Mouse (Mus musculus): ENCODE measurements around the gene Tmem104. TPM values are rescaled to one million over a fixed set of nuclear protein-coding genes. Genes with fewer than 3 reads are reported as not detected.

Tmem104 gene
- polyA plus RNA-seq, 1 experiment from 2014 or later = 13.4 TPM

- Histone ChIP-seq H3K4me2 (replicated peaks) (no peak overlapping the region), H3K36me3 (peaks cover 41% of the 10 kb centered on the region), H3K9me3 (no peaks in the 10 kb centered on the region), H3K4me1 (peaks cover 9% of the 10 kb centered on the region; the same call in 1 of the 2 replicates), H3K9ac (no peak overlapping the region), H3K27ac (peak overlapping the region; percentile 46; the same call in 1 of the 2 replicates), H3K4me3 (no peak overlapping the region), H3K27me3 (peaks cover 3% of the 10 kb centered on the region; the same call in 1 of the 2 replicates)
- WGBS = 76% methylated on average over 25 of the region's 25 CpGs
- no peak for ATAC-seq (ENCODE audit: insufficient number of reproducible peaks, insufficient read depth, low FRiP score, low TSS enrichment)
These were observed 21.8 kb downstream of the Tmem104 start for GRCm38 (mm10) chr11:115208776-115209732.

GRCm38 (mm10) chr11:115209958-115210357, 22.7 kb downstream of the Tmem104 start:
- no peak overlapping the region for H3K4me3 ChIP-seq
- ATAC-seq (ENCODE audit: insufficient number of reproducible peaks, insufficient read depth, low FRiP score, low TSS enrichment) = no peak
- H3K9me3 ChIP-seq = no peaks in the 10 kb centered on the region
- H3K27me3 ChIP-seq = peaks cover 3% of the 10 kb centered on the region; the same call in 1 of the 2 replicates
- no peak overlapping the region for H3K4me2 ChIP-seq (replicated peaks)
- H3K27ac ChIP-seq = peak overlapping the region; percentile 46; the same call in 1 of the 2 replicates
- H3K36me3 ChIP-seq = peaks cover 36% of the 10 kb centered on the region
- WGBS = 72% methylated on average over 7 of the region's 7 CpGs
- no peak overlapping the region for H3K9ac ChIP-seq
- H3K4me1 ChIP-seq = peaks cover 9% of the 10 kb centered on the region; the same call in 1 of the 2 replicates

- ATAC-seq (ENCODE audit: insufficient number of reproducible peaks, insufficient read depth, low FRiP score, low TSS enrichment) = no peak
- H3K4me2 ChIP-seq (replicated peaks) = no peak overlapping the region
- H3K27me3 ChIP-seq = peaks cover 3% of the 10 kb centered on the region; the same call in 1 of the 2 replicates
- H3K27ac ChIP-seq = no peak overlapping the region
- H3K4me3 ChIP-seq = no peak overlapping the region
- peaks cover 9% of the 10 kb centered on the region for H3K4me1 ChIP-seq
- H3K9ac ChIP-seq = no peak overlapping the region
- H3K36me3 ChIP-seq = peaks cover 15% of the 10 kb centered on the region; the same call in 1 of the 2 replicates
- 44% methylated on average over 13 of the region's 13 CpGs for WGBS
- 0 out of 2 replicates have a peak, but pooled peaks cover 3% of the 10 kb centered on the region for H3K9me3 ChIP-seq
These were observed 24.8 kb downstream of the Tmem104 start for GRCm38 (mm10) chr11:115212116-115212515.

GRCm38 (mm10) chr11:115215123-115215522, 27.8 kb downstream of the Tmem104 start:
- Histone ChIP-seq H3K9ac (no peak overlapping the region), H3K4me3 (no peak overlapping the region), H3K27me3 (0 out of 2 replicates have a peak, but pooled peaks cover 3% of the 10 kb centered on the region), H3K27ac (no peak overlapping the region), H3K4me1 (peaks cover 30% of the 10 kb centered on the region), H3K4me2 (replicated peaks) (no peak overlapping the region), H3K9me3 (0 out of 2 replicates have a peak, but pooled peaks cover 3% of the 10 kb centered on the region), H3K36me3 (no peaks in the 10 kb centered on the region)
- WGBS = 32% methylated on average over 5 of the region's 5 CpGs
- ATAC-seq (ENCODE audit: insufficient number of reproducible peaks, insufficient read depth, low FRiP score, low TSS enrichment) = no peak

GRCm38 (mm10) chr11:115217439-115218410, 30.4 kb downstream of the Tmem104 start:
- Histone ChIP-seq H3K4me2 (replicated peaks) (no peak overlapping the region), H3K9ac (no peak overlapping the region), H3K4me1 (peaks cover 35% of the 10 kb centered on the region), H3K27me3 (0 out of 2 replicates have a peak, but pooled peaks cover 3% of the 10 kb centered on the region), H3K9me3 (0 out of 2 replicates have a peak, but pooled peaks cover 3% of the 10 kb centered on the region), H3K27ac (peak overlapping the region; percentile 6; the same call in 1 of the 2 replicates), H3K36me3 (no peaks in the 10 kb centered on the region), H3K4me3 (no peak overlapping the region)
- no peak for ATAC-seq (ENCODE audit: insufficient number of reproducible peaks, insufficient read depth, low FRiP score, low TSS enrichment)
- 52% methylated on average over 18 of the region's 18 CpGs for WGBS

- Histone ChIP-seq H3K9ac (no peak overlapping the region), H3K4me3 (no peak overlapping the region), H3K4me2 (replicated peaks) (no peak overlapping the region), H3K27ac (no peak overlapping the region), H3K9me3 (0 out of 2 replicates have a peak, but pooled peaks cover 3% of the 10 kb centered on the region), H3K27me3 (no peaks in the 10 kb centered on the region), H3K4me1 (peaks cover 45% of the 10 kb centered on the region), H3K36me3 (no peaks in the 10 kb centered on the region)
- ATAC-seq (ENCODE audit: insufficient number of reproducible peaks, insufficient read depth, low FRiP score, low TSS enrichment) = no peak
- WGBS = 53% methylated on average over 9 of the region's 9 CpGs
These were observed 32.0 kb downstream of the Tmem104 start for GRCm38 (mm10) chr11:115219263-115219662.

GRCm38 (mm10) chr11:115219685-115220084, 32.4 kb downstream of the Tmem104 start:
- Histone ChIP-seq H3K4me1 (peaks cover 49% of the 10 kb centered on the region), H3K27me3 (no peaks in the 10 kb centered on the region), H3K4me3 (no peak overlapping the region), H3K36me3 (no peaks in the 10 kb centered on the region), H3K4me2 (replicated peaks) (no peak overlapping the region), H3K9me3 (0 out of 2 replicates have a peak, but pooled peaks cover 3% of the 10 kb centered on the region), H3K9ac (no peak overlapping the region), H3K27ac (no peak overlapping the region)
- 88% methylated on average over 10 of the region's 10 CpGs for WGBS
- no peak for ATAC-seq (ENCODE audit: insufficient number of reproducible peaks, insufficient read depth, low FRiP score, low TSS enrichment)

- Histone ChIP-seq H3K4me2 (replicated peaks) (no peak overlapping the region), H3K27ac (0 out of 2 replicates have a peak overlapping the region, but pooled peaks have one; percentile 6), H3K9ac (no peak overlapping the region), H3K4me3 (no peak overlapping the region), H3K4me1 (peaks cover 70% of the 10 kb centered on the region), H3K27me3 (no peaks in the 10 kb centered on the region), H3K36me3 (no peaks in the 10 kb centered on the region), H3K9me3 (no peaks in the 10 kb centered on the region)
- ATAC-seq (ENCODE audit: insufficient number of reproducible peaks, insufficient read depth, low FRiP score, low TSS enrichment) = no peak
- 37% methylated on average over 12 of the region's 12 CpGs for WGBS
These were observed 34.8 kb downstream of the Tmem104 start for GRCm38 (mm10) chr11:115222077-115222476.

- 30% methylated on average over 5 of the region's 5 CpGs for WGBS
- no peaks in the 10 kb centered on the region for H3K27me3 ChIP-seq
- no peaks in the 10 kb centered on the region for H3K36me3 ChIP-seq
- H3K9ac ChIP-seq = no peak overlapping the region
- ATAC-seq (ENCODE audit: insufficient number of reproducible peaks, insufficient read depth, low FRiP score, low TSS enrichment) = no peak
- H3K4me1 ChIP-seq = peaks cover 70% of the 10 kb centered on the region
- H3K27ac ChIP-seq = 0 out of 2 replicates have a peak overlapping the region, but pooled peaks have one; percentile 6
- no peak overlapping the region for H3K4me2 ChIP-seq (replicated peaks)
- no peaks in the 10 kb centered on the region for H3K9me3 ChIP-seq
- H3K4me3 ChIP-seq = no peak overlapping the region
These were observed 35.3 kb downstream of the Tmem104 start for GRCm38 (mm10) chr11:115222570-115222969.

- Histone ChIP-seq H3K27me3 (no peaks in the 10 kb centered on the region), H3K4me3 (no peak overlapping the region), H3K36me3 (no peaks in the 10 kb centered on the region), H3K9ac (no peak overlapping the region), H3K27ac (no peak overlapping the region), H3K9me3 (no peaks in the 10 kb centered on the region), H3K4me2 (replicated peaks) (no peak overlapping the region), H3K4me1 (peaks cover 67% of the 10 kb centered on the region)
- WGBS = 69% methylated on average over 11 of the region's 11 CpGs
- ATAC-seq (ENCODE audit: insufficient number of reproducible peaks, insufficient read depth, low FRiP score, low TSS enrichment) = no peak
These were observed 36.2 kb downstream of the Tmem104 start for GRCm38 (mm10) chr11:115223451-115223850.

GRCm38 (mm10) chr11:115223877-115224276, 36.6 kb downstream of the Tmem104 start:
- Histone ChIP-seq H3K4me2 (replicated peaks) (no peak overlapping the region), H3K36me3 (no peaks in the 10 kb centered on the region), H3K9me3 (no peaks in the 10 kb centered on the region), H3K4me1 (peaks cover 65% of the 10 kb centered on the region), H3K27ac (0 out of 2 replicates have a peak overlapping the region, but pooled peaks have one; percentile 36), H3K27me3 (peaks cover 3% of the 10 kb centered on the region; the same call in 1 of the 2 replicates), H3K9ac (no peak overlapping the region), H3K4me3 (no peak overlapping the region)
- WGBS = 64% methylated on average over 6 of the region's 6 CpGs
- ATAC-seq (ENCODE audit: insufficient number of reproducible peaks, insufficient read depth, low FRiP score, low TSS enrichment) = no peak
